Mouse (Mus musculus): Measurements from ENCODE around the gene Atg3.

Gene Atg3

DNA sequence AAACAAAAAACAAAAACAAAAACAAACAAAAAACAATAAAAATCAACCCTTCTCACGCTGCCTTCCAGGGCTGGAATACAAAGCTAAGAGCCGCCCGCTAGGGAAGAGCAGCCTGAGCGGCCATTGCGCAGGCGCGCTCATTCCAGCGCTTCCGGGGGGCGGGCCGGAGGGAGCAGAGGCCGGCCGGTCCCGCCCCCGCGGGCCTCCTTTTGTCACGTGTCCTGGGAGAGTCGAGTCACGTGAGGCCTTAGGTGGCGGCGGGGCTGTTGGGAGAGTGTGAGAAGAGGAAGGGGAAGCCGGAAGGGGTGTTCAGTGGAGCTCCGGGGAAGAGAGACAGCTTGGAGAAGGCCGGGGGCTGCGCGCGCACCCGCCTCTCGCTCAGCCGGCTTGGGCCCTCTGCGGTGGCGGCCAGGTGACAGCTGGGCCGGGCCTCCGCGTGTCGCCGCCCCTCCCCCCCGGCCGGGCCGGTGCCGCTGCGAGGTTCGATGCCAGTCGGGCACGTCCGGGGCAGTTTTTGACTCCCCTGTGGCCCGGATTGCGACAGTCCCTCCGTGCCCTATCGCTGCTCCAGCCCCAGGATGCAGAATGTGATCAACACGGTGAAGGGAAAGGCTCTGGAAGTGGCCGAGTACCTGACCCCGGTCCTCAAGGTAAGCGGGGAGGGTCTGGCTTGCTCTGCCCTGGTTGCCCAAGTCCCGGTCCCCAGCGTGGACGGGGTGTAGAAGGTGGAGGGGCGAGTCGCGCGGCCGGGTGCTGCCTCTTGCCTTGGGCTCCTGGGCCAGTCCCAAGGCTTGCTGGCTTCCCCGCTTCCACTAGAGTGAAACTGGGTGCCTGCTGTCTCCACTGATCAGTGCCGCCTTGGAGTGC lies at the start of gene Atg3, which contains the start of gene Slc35a5:
Gene Atg3, plus strand, starts transcription at position 264 of the 867 bp plus-strand sequence.
Gene Slc35a5, minus strand, starts transcription at position 185 of the 867 bp plus-strand sequence.
- DNase-seq (ENCODE audit: low spot score) = peak; percentile 97

DNA sequence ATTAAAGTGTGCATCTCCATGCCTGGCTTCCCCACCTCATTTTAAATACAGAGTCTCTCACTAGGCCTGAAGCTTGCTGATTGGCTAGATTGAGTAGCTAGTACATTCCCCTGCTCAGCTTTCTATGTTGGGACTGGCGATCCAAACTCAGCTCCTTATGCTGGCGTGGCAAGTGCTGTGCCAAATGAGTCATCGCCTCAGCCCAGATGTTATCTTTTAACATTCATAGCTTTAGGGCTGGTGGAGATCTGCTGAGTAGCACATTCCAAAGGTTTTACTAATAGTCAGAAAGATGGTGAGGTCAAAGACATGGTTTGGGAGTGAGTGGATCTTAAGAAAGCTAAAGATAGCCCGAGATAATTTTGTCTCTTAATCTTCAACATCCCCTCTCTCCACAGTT lies 48.1 kb upstream of the Atg3 start:
- DNase-seq (ENCODE audit: low spot score) = peak; percentile 52

DNA sequence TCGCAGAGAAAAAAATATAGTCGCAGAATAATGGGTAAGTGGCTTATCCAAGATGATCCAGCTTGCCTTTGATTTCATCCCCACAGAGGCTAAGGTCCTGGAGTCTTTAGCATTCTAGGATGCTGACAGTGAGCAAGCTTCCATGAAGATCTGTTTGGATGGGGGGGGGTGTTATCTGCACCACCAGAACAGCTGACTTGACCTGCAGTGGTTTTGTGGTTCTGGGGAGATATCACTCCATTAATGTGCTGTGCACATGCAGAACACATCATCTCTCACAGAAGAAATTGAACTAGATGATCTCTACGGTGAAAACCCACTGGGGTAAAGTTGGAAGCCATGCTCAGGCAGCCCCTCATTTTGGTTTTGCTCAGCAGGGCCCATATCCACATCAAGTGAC lies 41.4 kb upstream of the Atg3 start:
- no peak for DNase-seq (ENCODE audit: low spot score)

DNA sequence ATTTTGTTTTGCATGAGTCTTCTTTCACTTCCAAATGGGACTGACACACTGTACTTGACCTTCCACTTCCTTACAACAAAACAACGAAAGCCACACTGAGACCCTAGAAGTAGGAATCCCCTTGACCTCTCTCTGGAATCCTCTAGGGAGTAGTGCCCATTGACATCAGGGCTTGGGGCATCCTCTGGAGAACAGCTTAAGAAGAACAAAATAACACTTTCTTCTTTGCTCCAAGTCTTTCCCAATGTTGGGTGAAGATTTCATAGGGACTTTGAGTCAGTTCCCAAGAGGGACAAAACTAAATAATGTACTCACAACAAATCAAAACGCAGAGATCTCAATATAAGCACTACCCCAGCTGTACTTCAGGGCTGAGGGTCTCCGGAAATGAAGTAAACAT lies 39.8 kb upstream of the Atg3 start:
- DNase-seq (ENCODE audit: low spot score) = no peak

DNA sequence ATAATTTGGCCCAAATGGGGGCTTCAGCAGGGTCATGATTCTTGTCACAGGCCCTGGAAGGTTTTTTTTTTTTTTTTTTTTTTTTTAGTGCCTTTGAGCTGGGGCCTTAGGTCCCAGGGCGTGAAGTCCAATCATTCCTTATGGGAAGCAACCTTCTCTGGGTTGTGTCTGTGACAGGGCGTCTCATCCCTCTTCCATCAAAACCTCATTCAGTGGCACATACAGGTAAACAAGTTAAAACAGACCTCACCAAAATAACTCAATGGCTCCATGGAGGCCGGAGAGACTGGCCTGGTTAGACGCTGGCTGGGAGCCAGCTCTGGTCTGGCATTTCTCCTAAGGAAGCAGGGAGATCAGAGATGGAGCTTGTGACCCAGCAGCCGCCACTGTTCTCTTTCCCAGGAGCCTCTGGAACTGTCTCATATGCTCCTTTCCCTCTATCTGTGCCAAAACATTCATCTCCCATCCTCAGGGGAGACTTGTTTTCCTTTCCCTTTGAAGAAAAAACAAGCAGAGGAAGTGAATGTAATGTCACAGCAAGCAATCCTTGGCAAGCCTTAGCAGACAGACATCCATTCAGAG lies 37.6 kb upstream of the Atg3 start:
- no peak for DNase-seq (ENCODE audit: low spot score)

DNA sequence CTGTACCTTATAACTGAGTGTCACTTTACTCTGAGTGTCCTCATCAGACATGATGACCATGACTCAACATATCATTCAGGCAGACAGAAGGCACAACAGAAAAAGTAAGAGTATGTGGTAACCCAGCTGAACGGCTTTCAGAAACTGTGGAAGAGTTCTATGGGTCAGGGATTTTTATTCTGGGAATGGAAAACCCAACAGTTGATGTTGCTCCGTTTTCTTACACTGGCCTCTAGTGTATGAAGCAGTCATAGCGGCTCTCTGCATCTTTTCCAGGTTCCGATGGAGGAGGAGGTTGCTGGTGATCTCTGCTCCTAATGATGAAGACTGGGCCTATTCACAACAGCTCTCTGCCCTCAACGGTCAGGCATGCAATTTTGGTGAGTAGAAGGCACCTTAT lies 36.0 kb upstream of the Atg3 start:
- no peak for DNase-seq (ENCODE audit: low spot score)

DNA sequence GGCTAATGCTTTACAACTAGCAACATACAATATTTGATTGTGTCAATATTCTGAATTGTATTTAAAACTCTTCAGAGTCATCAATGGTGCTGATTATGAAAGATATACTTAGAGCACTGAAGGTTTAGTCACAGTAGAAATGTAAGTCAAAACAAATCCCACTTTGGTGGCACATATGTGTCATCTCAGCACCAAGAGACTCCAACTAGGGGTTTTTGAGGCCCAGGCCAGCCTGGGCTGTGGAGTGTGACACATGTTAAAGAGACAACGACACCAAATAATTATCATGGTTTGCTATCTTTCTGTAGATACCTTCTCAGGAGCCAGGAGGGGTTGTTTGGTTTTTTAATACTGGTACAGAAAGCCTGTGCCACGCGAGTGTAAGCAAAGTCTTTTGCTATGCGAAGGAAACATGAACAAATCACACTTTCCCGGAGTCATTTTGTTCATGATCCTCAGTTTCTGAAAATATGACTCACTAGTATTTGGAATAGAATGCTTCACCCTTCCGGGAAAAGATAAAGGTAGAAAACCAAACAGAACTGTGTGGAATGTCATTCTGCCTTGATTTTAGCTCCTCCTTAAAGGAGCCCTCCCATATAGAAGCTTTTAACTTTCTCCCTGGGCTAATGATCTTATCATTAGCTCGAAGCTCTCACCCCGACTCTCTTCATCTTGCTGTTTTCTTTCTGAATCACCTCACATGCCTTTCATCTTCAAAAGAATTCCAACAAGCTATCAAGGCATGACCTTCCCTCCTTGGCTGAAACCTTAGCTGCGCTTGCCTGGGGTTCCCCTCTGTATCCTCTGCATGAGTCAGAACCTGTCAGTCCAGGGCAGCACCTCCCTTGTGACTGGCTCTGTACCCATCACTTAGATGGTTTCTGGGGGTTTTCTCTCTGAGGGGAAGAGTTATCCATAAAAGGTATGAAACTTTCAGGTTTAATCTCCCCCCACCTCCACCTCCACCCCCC lies 34.1 kb upstream of the Atg3 start:
- peak; percentile 26 for DNase-seq (ENCODE audit: low spot score)

DNA sequence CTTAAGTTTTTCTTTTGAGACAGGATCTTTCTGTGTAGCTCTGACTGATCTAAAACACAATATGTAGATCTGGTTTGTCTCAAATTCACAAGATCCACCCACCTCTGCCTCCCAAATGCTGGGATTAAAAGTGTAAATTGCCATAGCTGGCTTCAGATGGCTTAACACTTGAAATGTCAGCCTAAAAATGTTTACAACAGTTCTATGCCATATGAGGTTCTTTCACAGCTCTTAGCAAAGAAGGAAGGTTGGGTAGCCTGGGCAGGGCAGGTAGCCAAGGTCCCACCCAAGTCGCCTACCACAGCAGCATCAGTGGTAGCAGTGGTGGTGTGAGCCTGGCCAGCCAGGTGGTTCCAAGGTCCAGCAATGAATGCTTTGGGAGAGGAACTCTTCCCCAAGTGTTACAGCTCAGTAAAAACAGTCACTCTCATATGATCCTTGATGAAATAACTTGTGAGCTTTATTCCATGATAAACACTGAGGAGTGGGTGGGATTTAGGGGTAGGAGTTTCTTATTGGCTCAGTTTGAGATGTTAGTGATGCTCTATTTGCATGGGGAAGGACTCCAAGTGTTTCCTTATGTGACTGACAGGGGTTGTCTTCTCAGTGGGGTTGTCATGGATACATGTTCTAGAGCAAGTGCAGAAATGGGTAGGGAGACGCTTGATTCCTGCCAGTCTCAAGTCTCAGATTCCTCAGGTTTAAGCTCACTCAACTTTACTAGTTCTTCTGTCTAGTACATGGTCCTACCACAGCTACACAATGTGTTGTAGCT lies 30.5 kb upstream of the Atg3 start:
- DNase-seq (ENCODE audit: low spot score) = no peak

DNA sequence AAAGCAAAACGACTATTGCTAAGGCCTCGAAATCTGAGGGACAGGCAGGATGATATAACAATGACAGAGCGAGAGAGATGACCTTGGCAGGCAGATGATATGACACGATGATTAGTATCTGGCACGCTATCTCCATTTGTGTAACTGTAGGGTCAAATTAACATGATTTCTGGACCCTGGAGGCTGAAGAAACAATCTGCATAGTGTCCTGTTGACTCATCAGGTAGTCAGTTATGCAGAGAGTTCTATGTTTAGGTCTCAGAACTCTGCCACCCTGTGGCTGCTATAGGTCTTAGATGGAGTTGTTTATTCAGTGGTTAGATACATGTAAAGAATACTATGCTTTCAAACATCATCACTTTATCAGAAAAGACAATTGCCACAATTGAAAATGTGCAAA lies 16.9 kb upstream of the Atg3 start:
- no peak for DNase-seq (ENCODE audit: low spot score)

DNA sequence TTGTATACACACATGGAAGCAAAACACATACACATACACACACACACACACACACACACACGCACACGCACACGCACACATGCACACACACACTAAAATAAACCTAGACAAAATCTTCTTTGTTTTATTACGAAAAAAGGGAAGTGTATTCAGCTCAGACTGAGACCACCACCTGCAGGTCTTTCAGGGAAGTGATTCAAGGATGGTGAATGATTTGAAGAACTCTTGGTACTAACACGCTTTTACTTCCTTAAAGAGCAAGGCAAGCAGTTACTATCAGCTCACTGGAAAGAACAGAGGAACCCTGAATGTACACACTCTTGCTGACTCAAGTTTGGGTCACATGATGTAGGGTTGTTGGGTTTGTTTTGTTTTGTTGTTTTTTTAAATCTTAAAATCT lies 16.0 kb upstream of the Atg3 start:
- DNase-seq (ENCODE audit: low spot score) = no peak

DNA sequence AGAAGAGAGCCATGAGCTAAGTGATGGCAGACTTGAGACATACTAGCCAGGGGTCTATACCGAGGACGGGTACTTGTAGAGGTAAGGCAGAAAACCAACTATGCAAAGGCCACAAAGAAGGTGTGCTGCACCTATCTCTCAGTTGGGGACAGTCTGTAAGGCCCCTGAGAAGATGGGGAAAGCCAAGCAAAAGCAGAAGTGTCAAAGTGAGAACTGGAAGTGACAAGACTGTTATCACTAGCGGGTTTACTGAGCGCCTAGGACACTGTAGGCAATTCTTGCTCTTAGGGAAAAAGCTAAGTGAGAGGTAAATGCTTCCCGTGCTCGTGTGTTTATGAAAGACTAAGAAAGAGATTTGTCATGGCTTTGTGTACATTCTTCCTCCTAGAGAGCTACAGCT lies 13.5 kb upstream of the Atg3 start:
- no peak for DNase-seq (ENCODE audit: low spot score)

DNA sequence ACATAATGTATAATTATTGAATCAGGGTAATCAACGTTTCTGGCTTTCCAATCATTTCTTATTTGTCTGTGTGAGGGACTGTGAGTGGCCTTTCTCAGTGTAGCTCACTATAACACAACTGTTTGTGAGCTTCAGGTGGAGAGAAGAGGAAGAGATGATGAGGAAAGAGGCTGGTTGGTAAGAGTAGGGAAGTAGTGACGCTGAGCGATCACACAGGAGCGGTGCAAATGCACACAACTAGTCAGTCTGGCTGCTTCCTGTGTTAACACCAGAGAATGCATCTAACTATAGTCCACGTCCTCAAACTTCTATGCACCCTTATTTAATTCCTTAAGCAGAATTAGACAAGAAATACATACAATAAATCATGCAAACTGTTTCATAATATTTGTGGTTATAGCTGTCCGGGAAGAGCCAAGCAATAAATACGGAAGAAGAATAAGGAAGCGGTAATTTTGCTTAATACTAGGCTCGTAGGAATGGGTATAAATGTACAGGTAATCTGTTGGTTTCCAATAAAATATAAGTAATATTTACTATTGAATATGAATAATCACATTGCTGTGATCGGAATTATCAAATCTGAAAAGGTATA lies 10.0 kb upstream of the Atg3 start:
- DNase-seq (ENCODE audit: low spot score) = no peak

DNA sequence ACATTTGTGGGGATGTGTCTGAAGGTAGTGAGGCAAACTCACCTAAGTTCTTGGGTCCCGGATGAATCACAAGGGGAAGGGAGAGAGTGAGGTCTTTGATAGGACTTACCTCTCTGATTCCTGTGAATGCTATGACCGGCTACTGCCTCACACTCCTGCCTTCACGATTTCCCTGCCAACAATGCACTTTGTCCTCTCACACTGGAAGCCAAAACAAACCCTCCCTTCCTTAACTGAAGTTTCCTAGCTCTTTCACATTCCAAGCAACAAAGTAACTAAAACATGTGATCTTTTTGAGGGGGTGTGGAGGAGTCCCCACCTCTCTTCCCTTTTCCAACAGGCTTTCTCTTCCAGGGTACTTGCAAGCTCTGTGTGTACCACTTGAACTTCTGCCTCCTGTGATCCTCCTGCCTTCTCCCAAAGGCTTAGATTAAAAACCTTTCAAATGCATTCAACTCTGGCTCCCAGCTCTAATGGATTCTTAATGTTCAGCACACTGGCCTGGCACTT lies 3.8 kb upstream of the Atg3 start:
- no peak for DNase-seq (ENCODE audit: low spot score)

DNA sequence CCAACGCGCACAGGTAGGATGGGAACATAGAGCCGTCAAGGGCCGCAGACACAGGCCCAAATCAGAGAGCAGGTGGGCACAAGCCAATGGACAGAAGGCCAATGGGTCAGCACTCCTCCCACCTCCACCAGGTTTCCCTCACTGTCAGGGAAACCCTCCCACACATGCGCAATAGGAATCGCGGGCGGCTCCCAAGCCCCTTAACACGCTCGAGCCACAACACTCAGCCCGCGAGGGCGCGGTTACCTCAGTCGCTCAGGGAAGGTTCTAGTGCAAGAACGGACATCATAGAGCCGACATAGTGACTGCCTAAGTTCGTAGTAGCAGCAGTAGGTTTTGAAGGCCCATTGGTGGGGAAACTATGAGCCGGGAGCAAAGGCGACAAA lies 456 bp upstream of the Atg3 start:
- DNase-seq (ENCODE audit: low spot score) = peak; percentile 83

DNA sequence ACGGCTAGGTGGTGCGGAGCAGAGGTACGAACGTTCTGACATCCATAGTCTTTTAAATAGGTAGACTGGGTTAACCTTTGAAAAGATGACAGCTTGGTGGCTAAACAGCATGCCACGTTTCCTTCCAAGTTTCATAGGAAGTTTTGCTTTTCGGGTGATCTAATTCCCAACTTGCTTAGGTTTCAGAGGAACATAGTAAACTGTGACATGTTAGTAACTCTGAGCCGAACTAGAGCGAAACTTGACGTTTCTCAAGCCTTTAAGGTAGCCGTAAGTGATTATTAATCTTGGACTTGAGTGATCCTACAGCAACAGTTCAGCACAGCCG lies 768 bp downstream of the Atg3 start:
- DNase-seq (ENCODE audit: low spot score) = no peak

DNA sequence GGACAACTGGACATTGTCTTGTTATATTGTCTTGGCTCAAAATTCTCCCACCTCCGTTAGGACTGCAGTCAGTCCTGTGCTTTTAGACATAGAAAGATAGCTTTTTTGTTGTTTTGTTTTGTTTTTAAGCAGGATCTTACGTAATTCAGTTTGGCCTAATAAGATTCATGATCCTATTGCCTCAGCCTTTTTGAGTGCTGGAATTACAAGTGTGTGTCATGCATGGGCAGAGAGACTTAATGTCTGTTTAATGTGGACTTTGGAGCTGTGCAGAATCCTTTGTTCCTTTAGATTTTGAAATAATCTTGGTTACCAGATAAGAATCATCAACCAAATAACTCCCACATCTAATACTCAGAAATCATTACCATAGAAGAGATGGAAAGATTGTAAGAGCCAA lies 20.0 kb downstream of the Atg3 start:
- DNase-seq (ENCODE audit: low spot score) = no peak

DNA sequence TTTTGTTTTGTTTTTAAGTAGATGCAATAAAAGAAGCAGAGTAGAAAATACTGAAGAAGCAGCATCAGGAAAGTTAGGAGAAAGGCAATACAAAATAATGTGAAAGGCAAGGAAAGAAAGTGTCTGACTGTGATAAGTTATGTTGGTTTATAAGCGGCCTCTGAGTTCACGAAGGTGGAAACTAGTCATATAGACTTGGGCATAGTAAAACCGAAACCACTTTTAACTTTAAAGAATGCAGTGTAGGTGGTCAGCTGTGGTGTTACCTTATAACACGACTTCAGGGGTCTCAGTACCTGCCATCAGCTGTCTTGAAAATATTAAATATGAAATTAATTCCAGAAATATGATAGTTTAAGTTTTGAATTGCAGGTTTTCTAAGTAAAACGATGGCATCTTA lies 23.2 kb downstream of the Atg3 start:
- no peak for DNase-seq (ENCODE audit: low spot score)

DNA sequence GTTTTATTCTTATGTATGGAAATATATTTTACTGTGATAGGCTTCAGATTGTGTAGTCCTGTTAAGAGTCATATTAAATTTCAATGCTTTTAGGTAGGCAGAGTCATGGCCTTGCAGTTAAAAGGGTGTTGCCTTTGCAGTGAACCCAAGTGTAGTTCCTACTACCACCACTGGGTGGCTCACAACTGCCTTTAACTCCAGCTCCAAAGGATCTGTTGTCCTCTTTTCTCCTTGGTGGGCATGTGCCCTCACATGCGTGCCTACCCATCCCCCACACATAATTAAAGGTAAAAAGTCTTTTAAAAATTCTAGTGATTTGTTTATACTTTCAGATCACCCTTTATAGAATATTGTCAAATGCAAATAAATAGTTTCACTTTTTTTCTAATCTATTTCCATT lies 34.0 kb downstream of the Atg3 start:
- peak; percentile 87 for DNase-seq (ENCODE audit: low spot score)

DNA sequence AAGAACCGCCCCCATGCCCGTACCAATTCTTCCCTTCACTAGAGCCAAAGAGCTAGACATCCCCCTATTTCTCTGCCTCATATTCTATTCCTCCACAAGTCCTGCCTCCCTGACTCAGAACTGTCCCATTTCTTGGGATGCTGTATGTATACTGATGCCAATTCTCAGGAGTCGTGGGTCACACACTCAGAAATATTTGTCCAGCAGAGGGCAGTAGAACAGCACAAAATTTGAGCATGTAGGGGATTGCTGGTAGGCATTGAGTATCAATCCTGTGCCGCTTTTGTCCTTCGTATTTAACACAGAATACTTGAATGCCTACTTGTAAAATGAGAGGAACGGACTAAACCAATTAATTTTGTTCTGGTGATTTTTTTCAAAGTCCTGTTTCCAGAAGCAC lies 38.2 kb downstream of the Atg3 start:
- DNase-seq (ENCODE audit: low spot score) = peak; percentile 83

DNA sequence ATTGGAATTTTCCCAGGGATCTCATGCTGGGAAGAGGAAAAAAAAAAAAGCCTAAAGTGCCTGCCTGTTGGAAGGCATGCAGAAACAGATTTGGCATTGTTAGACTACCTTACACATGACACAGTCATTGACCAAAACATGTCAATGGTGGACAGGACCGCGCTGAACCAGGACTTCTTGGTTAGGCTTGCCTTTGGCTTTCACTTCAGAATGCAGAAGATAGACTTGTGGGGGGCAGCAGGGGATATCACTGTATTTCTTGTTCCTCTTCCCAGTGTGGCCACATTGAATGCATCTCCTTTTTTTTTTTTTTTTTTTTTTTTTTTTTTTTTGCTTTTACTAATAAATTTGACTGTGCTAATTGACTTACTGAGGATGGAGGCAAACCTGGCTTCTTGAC lies 42.8 kb downstream of the Atg3 start:
- no peak for DNase-seq (ENCODE audit: low spot score)

DNA sequence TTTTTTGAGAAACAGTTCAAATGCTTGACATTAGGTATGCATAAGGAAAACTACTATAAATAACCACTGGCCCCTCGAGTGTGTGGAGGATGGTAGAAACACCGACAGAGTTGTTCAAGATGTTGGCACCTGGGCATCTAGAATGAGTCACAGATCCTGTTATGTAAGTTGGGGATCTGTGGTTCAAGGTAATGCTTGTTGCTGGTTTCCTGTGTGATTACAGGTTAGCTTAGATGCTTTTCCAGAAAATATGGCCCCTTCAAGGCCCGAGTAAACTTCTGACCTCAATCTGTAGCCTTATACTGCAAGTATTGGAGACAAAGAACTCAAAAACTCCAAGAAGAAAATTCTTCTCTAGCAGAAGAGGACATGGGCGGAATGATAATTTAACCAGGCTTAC lies 45.9 kb downstream of the Atg3 start:
- no peak for DNase-seq (ENCODE audit: low spot score)
